Mouse (Mus musculus) gastrocnemius, postnatal 14 days (tissue): ENCODE measurements around the gene Dcst1. TPM values are rescaled to one million over a fixed set of nuclear protein-coding genes. Genes with fewer than 3 reads are reported as not detected.

Experiments
- DNase-seq: peaks from one replicate; pipeline ENCODE4 v3.0.0; 2021; ENCODE audit warnings: mixed read lengths
- intact Hi-C: fragments of 180-260 bp; cut with DNase I; formaldehyde crosslinking; loops from one replicate; pipeline ENCODE4 v1.15.1; 2025; ENCODE audit warnings: low total_unique reads
- total RNA-seq, 2 experiments: library from RNA; stranded (reverse); gene quantifications; 2 replicates each; pipeline ENCODE4 v1.2.3; 2021

The Dcst1 gene
- total RNA-seq, 2 experiments from 2014 or later: not detected

DNA sequence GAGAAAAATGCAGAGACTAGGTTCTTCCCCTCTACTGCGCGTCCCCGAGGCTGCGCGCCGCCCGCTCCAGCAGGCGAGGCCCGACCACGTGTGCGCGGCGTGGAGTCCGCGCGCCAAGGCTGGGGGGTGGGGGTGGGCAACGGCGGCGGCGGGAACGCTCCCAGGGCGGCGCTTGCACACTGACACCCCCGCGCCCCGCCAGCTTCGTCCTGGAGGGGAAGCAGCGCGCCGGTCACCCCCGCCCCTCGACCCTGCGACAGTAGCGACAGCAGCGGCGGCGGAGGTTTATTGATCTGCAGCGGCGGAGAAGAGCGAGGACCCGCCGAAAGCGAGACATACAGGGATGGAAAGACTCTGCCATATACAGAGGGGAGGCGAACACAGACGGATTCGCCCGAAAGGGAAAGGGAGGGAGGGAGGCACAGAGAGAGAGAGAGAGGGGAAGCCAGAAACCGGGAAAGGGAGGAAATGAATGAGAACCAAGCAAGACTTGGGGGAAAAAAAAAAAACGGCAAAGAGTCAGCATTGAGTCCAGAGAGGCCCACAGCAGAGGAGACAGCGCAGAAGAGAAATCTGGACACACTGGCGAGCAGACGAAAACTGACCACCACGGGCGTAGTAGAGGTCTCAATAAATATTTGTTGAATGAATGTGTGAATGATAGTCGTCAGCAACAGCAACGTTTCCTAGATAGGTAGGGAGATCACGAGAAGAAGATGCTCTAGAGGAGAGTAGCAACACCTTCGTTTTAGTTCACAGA is 45.3 kb downstream of the Dcst1 start:
- no peak for DNase-seq
- intact Hi-C loops: loop anchor here (5.0 to 10.0 kb wide), 2 partner anchors 38 to 165 kb away; no protein-coding TSS in a partner anchor

DNA sequence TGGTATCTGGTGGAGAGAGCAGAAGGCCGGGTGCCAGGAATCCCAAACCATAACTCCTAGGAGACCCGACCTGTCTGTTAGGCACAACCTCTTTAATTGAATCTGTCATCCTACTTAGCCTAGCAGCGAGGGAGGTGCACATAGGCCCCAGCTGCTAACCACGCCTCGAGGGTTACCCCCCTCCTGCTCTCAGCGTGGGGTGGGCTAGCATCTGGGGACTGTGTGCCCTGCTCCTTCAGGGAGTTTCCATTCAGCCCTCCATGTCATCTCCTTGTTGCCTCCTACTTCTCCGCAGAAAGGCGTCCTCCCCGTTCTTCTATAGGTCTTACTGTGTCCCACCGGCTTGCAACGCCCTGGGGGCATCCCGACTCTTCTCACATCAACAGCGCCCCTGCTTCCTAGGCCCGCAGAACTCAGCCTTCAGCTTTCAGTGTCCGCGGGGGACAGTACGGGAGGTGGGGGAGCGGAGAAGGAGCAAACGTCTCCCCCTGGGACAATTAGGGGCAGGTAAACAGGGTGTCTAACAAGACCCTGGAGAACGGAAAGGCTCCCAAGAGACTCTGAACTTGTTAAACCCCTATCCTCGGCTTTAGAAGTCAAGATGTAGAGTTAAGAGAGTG is 46.0 kb downstream of the Dcst1 start:
- intact Hi-C loops: loop anchor here (5.0 to 10.0 kb wide), 2 partner anchors 38 to 166 kb away; no protein-coding TSS in a partner anchor
- no peak for DNase-seq

DNA sequence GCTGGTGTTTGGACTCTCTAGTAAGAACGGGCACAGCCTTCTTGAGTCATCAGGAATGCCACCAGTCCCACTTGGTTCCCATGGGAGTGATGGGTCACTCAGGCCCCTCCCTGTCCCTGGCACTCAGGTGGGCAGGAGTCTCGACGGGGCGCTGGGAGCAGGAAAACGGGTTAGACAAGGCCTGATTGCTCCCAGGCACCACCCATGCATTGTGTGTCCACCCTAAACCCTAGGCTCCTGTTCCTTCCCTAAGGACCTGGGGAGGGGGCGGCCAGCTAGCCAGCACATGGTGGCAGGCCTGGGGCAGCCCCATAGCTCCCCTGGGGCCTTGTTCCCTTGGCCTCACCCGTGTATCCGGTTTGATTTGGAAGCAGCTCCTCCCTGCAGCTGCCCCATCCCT is 46.7 kb downstream of the Dcst1 start:
- no peak for DNase-seq
- intact Hi-C loops: loop anchor here (5.0 to 10.0 kb wide), 2 partner anchors 39 to 166 kb away; no protein-coding TSS in a partner anchor

DNA sequence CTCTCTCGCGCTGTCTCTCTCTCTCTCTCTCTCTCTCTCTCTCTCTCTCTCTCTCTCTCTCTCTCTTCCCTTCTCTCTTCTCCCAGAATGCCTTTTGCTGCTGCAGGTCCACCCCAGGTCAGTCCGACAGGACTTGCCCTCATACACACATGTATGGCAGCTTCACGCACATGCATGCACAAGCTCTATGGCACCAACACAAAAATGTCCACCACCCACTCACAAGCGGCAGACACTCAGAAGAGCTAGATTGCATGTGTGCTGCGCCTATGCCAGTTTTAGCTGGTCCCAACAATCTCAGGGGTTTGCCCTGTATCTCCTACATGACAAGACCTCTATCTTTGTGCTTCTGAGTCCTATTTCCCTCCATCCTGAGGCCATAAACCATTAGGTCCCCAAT is 47.8 kb downstream of the Dcst1 start:
- intact Hi-C loops: loop anchor here (5.0 to 10.0 kb wide), 2 partner anchors 40 to 168 kb away; no protein-coding TSS in a partner anchor
- no peak for DNase-seq

DNA sequence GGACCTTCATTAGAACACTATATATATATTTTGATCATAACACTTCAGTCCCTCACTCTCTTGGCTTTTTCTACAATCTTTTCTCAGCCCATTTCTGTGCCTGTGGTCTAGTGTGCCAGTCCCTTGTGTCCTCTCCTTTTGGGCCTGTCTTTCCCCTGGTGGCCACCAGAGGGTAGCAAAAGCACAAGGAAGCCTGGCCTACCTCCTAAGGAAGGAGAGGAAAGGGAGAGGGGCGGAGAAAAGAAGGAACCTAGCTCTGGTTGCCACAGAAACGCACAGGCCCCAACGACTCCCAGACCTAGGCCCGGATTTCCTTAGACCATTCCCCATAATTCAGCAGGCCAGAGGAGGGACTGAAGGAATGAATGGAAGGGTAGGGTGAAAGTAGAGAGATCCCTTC is 48.2 kb downstream of the Dcst1 start:
- intact Hi-C loops: loop anchor here (5.0 to 10.0 kb wide), 2 partner anchors 40 to 168 kb away; no protein-coding TSS in a partner anchor
- DNase-seq: peak; percentile 79

DNA sequence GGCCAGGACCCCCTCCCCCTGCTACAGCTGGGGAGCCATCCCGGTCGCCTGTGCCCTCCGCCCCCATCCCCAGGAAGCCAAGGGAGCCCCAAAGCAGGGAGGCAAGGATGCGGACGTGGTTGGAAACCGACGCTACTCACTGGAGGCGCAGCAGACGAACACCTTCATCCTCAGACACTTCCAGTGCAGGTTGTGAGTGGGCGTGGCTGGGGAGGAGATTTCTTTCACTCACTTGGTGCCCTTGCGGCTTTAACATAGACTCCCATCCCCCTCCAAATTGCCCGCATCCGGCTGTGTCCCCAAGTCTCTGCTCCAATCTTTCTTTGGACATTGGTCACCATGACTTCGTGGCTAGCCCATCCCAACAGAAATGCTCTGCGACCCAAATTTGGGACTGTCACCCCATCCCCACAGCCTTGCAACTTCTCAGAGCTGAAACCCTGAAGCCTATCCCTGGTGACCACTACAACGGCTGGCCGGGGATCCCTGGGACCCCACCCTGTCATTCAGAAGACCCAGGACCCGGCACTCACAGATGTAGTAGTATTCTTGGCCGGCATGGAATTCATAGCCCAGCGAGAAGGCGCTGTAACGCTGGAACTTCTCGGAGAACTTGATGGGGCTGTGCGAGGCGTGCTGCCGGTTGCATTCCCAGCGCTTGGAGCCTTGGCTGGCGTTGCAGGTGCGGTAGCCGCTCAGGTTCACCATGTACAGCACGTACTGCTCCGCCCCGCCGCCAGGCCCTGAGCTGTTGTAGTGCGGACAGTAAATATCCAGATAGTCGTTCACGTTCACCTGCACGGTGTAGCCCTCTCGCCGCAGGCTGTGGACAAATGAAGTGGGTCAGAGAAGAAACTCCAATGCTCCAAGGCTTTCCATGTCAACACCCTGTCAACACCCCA is 48.9 kb downstream of the Dcst1 start:
- intact Hi-C loops: loop anchor here (5.0 to 10.0 kb wide), 2 partner anchors 41 to 169 kb away; no protein-coding TSS in a partner anchor
- DNase-seq: no peak

DNA sequence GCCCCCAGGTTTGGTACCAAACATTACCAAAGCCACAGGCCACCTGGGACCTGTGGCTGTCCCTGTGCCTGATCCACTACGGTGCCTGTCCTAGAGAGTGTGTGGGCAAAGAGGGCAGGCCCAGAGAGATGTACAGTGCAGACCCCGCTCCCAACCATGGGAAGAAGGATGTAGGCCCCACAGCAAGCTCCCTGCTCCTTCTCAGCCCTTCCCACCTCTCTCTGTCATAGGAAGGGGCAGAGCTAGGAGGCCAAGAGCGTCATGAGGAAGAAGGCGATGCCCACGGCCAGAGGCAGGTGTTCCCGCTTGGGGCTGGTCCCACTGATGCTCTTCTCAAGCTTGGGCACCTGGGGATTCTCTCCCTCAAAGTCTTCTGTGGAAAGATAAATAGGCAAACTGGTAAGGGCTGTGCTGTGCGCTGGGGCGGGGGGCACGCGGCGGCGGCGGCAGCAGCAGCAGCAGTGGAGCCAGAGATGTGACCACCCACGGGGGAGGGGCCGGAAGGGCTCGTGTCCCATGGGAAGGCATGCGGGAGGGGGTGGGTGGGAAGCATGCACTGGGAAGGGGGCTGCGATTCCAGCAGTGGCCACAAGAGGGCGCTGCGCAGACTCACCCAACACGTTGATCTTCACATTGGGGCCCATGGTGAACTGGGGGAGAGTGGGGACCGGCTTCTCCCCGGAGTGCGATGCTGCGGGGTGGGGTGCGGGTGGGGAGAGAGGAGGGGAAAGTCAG is 49.7 kb downstream of the Dcst1 start:
- intact Hi-C loops: loop anchor here (5.0 to 10.0 kb wide), 2 partner anchors 42 to 169 kb away; no protein-coding TSS in a partner anchor
- DNase-seq: peak; percentile 84

DNA sequence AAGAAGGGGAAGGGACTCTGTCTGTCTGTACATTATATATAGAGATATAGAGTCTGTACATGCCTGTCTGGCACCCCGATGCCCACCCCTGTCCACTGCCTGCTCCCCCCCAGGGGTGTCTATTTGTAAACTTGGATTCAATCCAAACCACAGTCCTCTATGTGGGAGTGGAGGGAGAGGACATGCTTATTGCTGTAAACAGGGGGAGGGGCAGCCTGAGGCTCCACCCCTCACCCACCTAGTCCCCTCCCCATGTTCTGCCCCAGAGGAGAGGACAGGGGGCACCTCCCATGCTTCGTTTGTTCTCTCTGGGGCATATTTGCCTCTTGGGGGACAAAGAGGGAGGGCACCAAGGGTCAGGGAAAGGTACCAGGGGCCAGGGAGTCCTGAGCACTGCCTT is 50.3 kb downstream of the Dcst1 start:
- intact Hi-C loops: loop anchor here (5.0 to 10.0 kb wide), 2 partner anchors 43 to 170 kb away; no protein-coding TSS in a partner anchor
- DNase-seq: no peak

DNA sequence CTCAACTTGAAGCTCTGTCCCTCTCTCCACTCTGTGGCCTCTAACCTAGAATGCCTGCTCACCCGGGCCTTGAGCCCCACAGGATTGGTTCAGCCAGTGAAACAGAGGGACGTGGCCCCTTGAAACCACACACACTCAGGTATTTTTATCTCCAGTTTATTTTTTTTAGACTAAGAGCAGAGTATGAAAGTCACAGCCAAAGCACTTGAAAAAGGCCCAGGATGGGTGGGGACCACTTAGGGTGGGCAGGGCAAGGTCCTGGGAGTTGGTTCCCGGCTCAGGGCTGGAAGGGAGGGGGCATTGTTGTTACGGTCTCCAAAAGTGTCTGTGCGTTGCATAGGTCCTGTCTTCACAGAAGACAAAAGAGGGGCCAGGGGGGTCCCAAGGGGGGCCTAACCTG is 50.7 kb downstream of the Dcst1 start:
- no peak for DNase-seq
- intact Hi-C loops: loop anchor here (10.0 kb wide), 1 partner anchor 170 kb away; no protein-coding TSS in a partner anchor

DNA sequence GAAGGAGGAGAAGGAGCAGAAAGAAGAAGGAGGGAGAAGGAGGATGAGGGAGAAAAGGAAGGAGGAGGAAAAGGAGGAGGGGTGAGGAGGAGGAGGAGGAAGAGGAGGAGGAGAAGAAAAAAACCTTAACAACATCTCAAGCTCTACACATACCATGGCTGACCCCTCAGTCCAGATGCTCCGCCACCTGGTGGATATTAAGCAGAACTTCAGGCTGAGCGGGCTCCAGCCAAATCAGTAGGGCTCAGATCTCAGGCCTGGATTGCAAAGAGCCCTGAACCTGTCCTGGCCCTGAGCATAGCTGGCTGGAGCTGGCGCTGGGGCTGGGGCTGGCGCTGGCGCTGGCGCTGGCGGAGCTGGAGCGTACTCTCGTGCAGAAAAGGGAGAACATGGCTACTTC is 57.0 kb downstream of the Dcst1 start:
- intact Hi-C loops: no loop called here
- DNase-seq: peak; percentile 68

DNA sequence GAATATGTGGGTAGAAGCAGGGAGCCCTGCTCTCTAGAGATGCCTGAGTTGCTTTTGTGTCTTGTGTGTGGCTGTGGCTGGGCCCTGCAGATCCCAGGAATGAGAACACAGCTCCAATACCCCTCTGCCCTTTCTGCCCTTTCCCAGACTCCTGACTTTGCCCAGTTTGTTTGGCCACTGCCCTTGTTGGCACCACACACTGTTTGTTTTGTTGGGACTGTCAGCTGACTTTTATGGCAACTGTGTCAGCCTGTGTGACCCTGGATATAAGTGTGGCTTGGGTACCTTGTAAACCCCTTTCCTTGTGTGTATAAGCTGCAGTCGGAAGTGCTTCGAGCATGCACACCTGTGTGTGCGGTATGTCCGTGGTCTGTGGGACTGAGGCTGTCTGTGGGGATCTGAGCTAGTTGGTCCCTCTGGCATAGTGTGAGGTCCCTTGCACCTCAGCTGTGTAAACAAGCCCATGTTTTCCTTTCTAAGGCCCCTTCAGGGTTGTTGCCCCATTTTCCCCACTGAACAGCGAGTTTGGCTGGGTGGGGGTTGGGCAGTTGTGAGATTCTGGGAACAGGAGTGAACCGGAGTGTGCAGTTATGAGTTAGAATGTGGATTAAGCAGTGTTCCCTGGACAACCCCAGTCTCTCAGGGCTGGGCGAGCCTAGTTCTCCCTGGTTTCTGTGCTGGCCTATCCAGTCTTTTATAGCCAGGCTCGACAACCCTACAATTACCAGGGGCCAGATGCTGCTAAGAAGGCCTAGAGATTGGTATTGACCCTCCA is 59.3 kb downstream of the Dcst1 start:
- intact Hi-C loops: no loop called here
- DNase-seq: no peak

DNA sequence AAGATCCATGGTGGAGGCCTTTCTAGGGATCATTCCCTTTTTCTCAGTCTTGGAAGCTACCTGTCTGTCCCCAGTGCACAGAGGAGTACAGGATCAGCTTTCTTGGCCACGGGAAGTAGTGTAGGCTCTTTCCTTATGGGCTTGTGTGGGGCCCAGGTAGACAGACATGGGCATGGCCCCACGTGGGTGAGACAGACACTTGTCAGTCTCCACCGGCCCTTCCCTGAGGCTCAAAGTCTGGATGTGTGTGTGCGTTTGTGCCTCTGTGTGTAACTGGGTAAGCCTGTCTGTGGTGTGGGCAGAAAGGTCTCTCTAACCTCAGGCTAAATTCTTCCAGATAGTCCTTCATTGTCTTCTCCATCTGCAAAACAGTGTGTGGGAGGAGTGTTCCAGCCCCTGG is 59.9 kb downstream of the Dcst1 start:
- intact Hi-C loops: no loop called here
- no peak for DNase-seq

DNA sequence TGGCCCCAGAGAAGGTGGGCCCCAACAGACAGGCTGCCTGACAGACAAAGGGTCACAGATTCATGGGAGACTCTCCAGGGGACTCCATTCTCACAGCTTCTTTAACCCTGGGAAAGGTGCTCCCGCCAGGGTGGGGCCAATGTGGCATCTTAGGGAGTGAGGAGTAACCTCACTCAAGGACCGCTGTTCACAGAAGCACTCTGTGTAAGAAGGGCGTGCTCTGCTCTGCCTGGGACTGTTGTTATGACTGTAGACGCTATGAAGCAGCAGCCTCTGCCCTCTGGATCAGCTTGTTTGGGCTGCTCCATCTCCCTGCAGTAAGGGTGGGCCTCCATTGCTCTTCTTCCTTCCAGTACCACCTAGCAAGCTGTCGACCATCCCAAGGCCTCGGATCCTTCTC is 60.6 kb downstream of the Dcst1 start:
- intact Hi-C loops: loop anchor here (5.0 kb wide), 1 partner anchor 57 kb away; the partner anchor contains the start of genes Krtcap2 and Trim46
- DNase-seq: no peak

DNA sequence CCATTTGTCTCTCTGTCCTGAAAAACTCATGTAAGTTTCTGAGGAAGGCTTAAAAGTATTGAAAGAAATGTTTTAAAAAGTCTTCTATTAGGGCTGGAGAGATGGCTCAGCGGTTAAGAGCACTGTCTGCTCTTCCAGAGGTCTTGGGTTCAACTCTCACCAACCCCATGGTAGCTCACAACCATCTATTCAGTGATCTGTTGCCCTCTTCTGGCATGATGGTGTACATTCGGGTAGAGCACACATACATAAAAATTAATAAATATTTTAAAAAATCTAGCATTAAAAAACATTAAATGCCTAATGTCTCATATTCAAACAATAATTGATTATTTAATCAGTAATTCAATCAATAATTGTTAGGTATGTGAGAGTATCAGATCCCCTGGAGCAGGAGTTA is 64.5 kb downstream of the Dcst1 start:
- intact Hi-C loops: loop anchor here (5.0 kb wide), 1 partner anchor 53 kb away; the partner anchor contains the start of genes Krtcap2 and Trim46
- DNase-seq: no peak
